Mouse (Mus musculus) left cerebral cortex, adult 2 months (tissue): ENCODE data around the gene Hist2h2be. TPM values are rescaled to one million over a fixed set of nuclear protein-coding genes. Genes with fewer than 3 reads are reported as not detected.
"Not testable (repeated sequence)": the region's sequence is repeated elsewhere in the genome, so short reads cannot be mapped to it uniquely, and the experiment has no call there.

ENCODE experiments used
- DNase-seq, 2 experiments: peaks; one replicate each; pipeline ENCODE4 v3.0.0; 2021 to 2022; ENCODE audit warnings: low spot score in 2 of 2, mixed read lengths in 1 of 2; ENCODE audit errors: extremely low spot score in 1 of 2
- H3K27ac ChIP-seq: fragments of 200-600 bp; 2 replicates; pipeline ENCODE4 v1.8.1; 2022
- H3K4me3 ChIP-seq: fragments of 200-600 bp; 2 replicates; pipeline ENCODE4 v1.8.1; 2022
- CTCF ChIP-seq: fragments of 200-600 bp; IDR thresholded peaks from 2 replicates; pipeline ENCODE4 v1.8.1; 2022; ENCODE audit warnings: antibody characterized with exemption, mild to moderate bottlenecking, moderate library complexity
- intact Hi-C: fragments of 180-260 bp; cut with DNase I; formaldehyde crosslinking; loops from one replicate; pipeline ENCODE4 v1.15.1; 2025
- total RNA-seq, 2 experiments: library from RNA; stranded (reverse); gene quantifications; 2 replicates each; pipeline ENCODE4 v1.2.3; 2021

The Hist2h2be gene
- total RNA-seq, 2 experiments from 2014 or later: 5.4 to 5.6 TPM

DNA sequence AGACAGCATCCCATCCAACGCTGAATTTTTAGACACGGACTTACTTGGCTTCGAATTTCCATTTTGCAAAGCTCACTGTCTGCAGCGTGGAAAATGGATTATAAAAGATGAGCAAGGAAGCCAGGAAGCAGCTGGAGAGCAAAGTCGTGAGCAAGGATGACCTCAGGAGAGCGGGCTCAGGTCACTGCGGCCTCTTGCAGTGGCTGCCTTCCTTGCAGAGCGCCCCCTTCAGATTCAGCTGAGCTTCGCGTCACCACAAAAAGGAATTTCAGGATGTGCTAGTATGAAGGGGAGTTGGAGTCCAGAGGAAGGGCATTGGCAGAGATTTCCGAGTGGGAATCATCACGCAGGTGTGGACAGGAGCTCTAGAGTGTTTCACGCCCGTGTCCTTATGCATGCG, 11.7 kb upstream of the Hist2h2be start:
- intact Hi-C loops: no loop called here
- Histone ChIP-seq H3K4me3 (no peak overlapping the region), H3K27ac (no peak overlapping the region)
- no peak for DNase-seq
- peak; percentile 34 for TF ChIP-seq CTCF

DNA sequence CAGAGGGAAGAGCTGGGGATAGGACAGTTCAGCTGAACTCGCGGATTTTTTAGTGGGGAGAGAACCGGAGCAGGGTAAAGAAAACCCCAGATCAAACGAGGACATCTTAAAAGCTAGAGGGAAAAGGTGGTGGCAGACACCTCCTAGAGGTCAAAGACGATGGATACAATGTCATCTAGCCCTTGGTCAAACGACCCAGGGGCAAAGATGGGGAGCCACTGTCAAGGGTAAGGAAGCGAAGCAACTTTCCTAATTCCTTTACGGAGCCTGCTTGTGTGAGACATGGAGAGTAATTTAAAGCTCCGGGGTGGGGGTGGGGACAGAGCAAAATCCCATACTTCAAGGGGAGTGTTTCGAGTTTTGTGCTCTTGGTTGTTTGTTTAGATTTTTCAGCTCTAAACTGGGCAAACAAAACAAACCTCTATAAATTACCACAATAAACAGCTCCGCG, 1.7 kb upstream of the Hist2h2be start:
- peak in 1 of 2 experiments; percentile 25 for DNase-seq
- intact Hi-C loops: loop anchor here (5.0 kb wide), 1 partner anchor 152 kb away; no protein-coding TSS in a partner anchor
- peak; percentile 28 for TF ChIP-seq CTCF

DNA sequence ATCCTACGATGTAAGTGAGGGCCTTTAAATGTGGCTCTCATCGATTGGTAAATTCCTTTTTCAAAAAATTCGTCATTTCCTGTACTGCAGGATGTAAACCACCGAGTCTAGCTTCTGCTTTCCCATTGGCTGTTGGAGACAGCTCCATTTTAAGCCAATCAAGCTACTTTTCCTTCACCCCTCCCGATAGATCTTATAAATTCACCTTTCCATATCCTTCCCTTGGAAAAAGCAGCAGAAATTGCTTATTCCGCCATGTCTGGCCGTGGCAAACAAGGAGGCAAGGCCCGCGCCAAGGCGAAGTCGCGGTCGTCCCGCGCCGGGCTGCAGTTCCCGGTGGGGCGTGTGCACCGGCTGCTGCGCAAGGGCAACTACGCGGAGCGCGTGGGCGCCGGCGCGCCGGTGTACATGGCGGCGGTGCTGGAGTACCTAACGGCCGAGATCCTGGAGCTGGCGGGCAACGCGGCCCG, 1.2 kb upstream of the Hist2h2be start, which contains the start of the genes Bola1 and Hist2h2ab:
TSS of gene Bola1 (minus strand) at position 49 of the 470 bp plus-strand sequence.
TSS of gene Hist2h2ab (plus strand) at position 205 of the 470 bp plus-strand sequence.
- H3K27ac ChIP-seq: peak within 1 kb of the TSS; percentile 98
- peak within 1 kb of the TSS; percentile 77 for H3K4me3 ChIP-seq
- no peak for TF ChIP-seq CTCF
- intact Hi-C loops: loop anchor here (2.0 to 5.0 kb wide), 2 partner anchors 43 to 152 kb away; partner anchors contain the start of gene Hist2h4
- peak; percentile 75 to 76 for DNase-seq

More for the DNA sequence above, 1.7 kb upstream of the Hist2h2be start:
- H3K27ac ChIP-seq: peak overlapping the region; percentile 98
- peak overlapping the region; percentile 77 for H3K4me3 ChIP-seq

DNA sequence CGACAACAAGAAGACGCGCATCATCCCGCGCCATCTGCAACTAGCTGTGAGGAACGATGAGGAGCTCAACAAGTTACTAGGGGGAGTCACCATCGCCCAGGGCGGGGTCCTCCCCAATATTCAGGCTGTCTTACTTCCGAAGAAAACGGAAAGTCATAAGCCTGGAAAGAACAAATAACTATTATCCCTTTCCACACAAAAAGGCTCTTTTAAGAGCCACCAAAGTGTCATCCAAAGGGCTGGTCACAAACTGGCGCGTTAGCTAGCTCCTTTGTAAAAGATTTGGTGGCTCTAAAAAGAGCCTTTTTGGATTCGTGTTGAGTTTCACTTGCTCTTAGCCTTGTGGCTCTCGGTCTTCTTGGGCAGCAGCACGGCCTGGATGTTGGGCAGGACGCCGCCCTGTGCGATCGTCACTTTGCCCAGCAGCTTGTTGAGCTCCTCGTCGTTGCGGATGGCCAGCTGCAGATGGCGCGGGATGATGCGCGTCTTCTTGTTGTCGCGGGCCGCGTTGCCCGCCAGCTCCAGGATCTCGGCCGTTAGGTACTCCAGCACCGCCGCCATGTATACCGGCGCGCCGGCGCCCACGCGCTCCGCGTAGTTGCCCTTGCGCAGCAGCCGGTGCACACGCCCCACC, 671 bp upstream of the Hist2h2be start:
- intact Hi-C loops: loop anchor here (2.0 kb wide), 1 partner anchor 43 kb away; the partner anchor contains the start of gene Hist2h4
- Histone ChIP-seq H3K4me3 (peak overlapping the region; percentile 77), H3K27ac (peak overlapping the region; percentile 98)
- DNase-seq: not testable (repeated sequence)

DNA sequence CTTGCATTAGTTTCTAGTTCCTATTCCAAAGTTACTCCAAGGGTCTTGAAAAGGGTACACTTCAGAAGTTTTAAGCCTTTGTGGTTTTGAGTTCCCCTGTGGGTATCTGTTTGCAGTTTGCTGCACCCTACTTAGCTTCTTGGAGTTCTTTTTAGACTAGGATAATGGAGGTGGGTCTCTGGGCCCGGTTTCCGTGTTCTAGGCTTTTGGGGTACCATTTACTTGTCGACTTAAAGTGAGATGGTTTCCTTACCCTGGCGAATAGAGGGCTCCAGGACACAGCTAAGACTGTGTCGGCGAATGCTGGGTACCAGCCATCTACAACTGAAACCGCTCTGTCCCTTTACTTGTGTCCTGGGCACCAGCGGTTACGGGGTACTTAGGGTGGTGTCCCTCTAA, 720 bp downstream of the Hist2h2be start:
- Histone ChIP-seq H3K4me3 (peak overlapping the region; percentile 77), H3K27ac (peak overlapping the region; percentile 98)
- DNase-seq: no peak
- no peak for TF ChIP-seq CTCF
- intact Hi-C loops: loop anchor here (2.0 kb wide), 2 partner anchors 15 to 41 kb away; partner anchors contain the start of gene Hist2h4

DNA sequence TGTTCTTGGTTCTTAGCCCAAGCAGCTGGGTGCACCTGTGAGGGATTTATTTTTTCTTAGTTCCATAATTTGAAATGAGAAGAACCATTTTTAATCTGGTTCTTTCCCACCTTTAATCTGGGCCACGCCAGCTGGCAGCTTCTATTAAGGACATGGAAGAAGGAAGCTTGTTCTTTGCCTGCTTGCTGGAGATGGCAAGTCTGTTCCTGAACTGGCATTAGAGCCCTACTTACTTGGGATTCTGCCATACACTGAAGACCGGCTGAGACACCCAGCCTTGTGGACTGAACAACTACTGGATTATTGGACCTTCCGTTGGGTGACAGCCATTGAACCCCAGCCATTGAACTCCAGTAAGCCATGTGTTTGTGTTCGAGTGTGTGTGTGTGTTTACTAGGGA, 1.9 kb downstream of the Hist2h2be start:
- intact Hi-C loops: loop anchor here (2.0 kb wide), 1 partner anchor 14 kb away; no protein-coding TSS in a partner anchor
- DNase-seq: no peak
- no peak for TF ChIP-seq CTCF
- Histone ChIP-seq H3K27ac (no peak overlapping the region; the same call in 1 of the 2 replicates), H3K4me3 (no peak overlapping the region)

DNA sequence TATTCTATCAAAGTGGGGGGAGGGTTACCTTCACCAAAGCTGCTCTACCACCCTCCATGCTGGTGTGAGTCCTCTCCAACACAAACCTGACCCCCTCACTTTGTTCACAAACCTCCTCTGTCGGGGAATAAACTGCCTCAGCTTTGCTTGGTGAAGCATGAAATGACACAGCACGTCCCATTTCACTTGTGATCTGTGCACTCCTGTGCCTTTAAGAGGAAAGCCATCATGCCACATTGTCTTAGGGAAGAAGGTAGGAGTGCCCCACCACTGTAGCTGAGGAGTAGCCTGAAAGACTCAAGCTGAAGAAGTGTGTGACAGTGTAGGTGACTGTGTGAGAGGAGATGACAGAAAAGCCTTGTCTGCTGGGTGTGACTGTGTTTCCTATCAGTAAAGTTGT, 4.5 kb downstream of the Hist2h2be start:
- no peak for DNase-seq
- H3K4me3 ChIP-seq: no peak overlapping the region
- no peak for TF ChIP-seq CTCF
- H3K27ac ChIP-seq: no peak overlapping the region
- intact Hi-C loops: loop anchor here (5.0 kb wide), 1 partner anchor 953 kb away; no protein-coding TSS in a partner anchor

DNA sequence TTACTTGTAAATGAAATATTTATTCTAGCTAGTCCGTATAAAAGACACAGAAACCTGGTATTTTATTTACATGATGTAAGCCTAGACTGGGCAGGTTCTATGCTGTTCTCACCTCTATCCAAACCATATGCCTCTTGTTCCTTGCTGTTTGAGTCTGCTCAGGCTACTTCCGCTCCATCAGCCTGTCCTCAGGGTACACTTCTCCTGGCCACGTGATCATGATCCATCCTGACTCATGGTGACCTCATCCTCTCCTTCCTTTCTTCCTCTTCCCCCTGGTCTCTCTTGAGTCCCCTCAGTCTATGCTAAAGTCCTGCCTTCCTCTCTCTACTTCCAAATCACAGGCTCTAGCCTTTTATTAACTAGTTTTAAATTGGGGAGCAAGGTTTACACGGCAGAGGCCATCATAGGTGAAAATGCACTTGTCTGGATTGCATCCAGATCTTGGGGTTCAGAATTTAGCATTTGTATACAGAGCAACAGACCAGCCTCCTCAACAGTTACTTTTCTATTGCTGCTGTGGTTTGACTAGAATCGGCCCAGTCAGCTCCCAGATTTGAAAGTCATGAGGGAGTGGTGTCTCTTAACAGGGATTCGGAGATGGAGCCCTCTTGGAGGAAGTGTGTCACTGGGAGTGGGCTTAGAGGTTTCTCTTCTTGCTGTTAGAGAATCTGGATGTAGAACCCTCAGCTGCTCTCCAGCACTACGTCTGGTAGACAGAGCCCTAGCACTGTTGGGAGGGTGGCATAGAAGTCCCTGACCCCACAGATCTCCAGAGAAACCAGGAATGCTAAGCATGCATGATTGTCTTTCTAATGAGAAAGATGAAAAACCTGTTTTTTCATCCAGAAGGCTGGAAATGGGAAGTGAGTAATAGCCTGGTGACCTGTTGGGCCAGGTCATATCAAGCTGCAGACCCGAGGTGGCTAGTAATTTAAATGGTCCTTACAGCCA, 6.1 kb downstream of the Hist2h2be start:
- no peak for TF ChIP-seq CTCF
- DNase-seq: no peak
- H3K27ac ChIP-seq: no peak overlapping the region
- no peak overlapping the region for H3K4me3 ChIP-seq
- intact Hi-C loops: loop anchor here (5.0 kb wide), 1 partner anchor 955 kb away; no protein-coding TSS in a partner anchor

DNA sequence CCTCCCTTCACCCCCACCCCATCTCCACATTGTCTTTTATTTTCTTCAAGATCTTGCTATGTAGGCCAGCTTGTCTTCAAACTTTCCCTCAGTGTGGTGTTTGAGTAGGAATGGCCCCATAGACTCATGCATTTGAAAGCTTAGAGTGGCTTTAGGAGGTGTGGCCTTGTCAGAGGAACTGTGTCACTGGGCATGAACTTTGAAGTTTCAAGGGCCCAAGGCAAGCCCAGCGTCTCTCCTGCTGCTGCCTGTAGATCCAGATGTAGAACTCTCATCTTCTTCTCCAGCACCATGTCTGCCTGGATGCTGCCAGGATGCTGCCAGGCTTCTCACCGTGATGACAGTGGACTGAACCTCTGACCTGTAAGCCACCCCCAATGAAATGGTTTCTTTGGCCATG, 7.9 kb downstream of the Hist2h2be start:
- Histone ChIP-seq H3K27ac (no peak overlapping the region), H3K4me3 (no peak overlapping the region)
- intact Hi-C loops: loop anchor here (5.0 kb wide), 1 partner anchor 957 kb away; no protein-coding TSS in a partner anchor
- no peak for DNase-seq
- TF ChIP-seq CTCF: no peak

DNA sequence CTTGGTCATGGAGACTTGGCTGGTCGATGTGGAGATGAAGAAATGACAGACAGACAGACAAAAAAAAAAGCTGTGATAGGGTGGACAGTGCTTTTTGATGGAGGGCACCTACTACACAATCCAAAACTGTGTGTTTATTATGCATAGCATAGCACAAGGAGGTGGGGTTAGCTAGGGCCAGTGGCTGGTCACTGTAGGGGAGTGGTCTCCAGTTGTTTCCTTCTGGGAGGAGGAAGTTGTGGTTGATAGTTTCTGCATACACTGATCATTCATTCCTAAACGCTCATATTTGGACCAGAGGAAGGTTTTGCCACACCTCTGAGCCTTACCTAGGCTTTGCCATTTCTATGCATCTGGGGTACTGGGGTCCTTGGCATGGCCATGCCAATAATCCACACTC, 9.5 kb downstream of the Hist2h2be start:
- DNase-seq: no peak
- no peak overlapping the region for H3K27ac ChIP-seq
- TF ChIP-seq CTCF: no peak
- H3K4me3 ChIP-seq: no peak overlapping the region
- intact Hi-C loops: no loop called here

DNA sequence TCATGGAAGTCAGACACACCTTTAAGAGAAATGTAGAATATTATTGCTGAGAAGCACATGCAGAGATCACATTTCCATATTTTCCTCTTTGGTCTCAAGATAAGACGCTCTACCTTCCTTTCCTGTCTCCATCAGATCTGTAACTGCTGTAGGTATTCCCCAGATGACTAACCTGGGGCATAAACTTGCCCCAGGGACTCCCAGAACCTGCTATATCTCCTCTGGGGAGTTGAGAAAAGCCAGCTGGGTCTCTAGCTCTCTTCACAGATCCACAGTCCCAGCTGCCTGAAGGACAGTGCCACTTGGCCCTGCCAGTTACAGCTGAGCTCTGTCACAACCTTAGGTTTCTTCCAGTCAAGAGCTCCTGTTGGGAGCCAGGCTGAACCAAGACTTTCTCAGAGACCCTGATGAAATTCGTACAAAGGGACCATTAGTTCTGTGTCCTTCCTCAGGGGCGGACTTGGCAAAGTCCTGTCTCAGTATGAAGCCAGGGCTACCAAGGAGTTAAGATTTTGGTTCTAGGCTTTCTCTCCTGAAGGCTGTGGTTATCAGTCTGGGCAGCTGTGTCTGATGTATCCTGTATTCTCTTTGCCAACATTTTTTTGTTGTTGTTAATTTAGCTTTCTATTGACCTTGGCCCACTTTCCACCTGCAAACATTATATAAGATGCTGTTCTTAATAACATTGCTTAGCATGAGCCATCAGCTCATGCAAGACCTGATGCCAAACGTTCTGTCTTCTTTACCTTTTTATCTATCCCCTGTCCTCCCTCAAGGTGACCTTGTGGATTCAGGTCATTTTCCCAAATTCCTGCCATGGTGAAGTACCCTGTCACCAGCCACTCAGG, 10.2 kb downstream of the Hist2h2be start:
- no peak for DNase-seq
- no peak for TF ChIP-seq CTCF
- Histone ChIP-seq H3K4me3 (no peak overlapping the region), H3K27ac (no peak overlapping the region)
- intact Hi-C loops: no loop called here
